Mouse (Mus musculus) cerebellum, adult 9-10 months (tissue): Measurements from ENCODE around the gene Fez1.
A peak's percentile ranks its signal among the peaks of the same experiment; 100 is the strongest.

Source experiments
- DNase-seq: peaks from one replicate; pipeline ENCODE4 v3.0.0; 2022

The Fez1 gene

DNA sequence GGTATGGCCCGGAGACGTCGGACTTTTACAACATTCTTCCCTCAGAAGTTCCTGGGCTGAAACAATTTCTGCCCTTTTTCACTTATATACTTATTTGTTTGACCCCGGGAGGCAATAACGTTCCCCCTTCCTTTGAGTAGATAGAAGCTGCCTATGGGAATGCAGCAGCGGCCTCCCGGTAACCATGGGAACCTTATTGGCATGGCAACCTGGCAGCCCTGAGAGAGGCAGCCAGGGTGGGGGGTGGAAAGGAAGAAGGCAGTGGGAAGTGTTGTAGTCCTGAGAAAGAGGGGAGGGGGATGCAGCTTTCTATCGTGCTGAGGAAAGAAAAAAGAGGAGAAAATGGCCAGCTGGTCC, at the start of gene Fez1:
Fez1 (plus strand) TSS at position 221 of the 357 bp plus-strand sequence.
- DNase-seq: peak; percentile 64

DNA sequence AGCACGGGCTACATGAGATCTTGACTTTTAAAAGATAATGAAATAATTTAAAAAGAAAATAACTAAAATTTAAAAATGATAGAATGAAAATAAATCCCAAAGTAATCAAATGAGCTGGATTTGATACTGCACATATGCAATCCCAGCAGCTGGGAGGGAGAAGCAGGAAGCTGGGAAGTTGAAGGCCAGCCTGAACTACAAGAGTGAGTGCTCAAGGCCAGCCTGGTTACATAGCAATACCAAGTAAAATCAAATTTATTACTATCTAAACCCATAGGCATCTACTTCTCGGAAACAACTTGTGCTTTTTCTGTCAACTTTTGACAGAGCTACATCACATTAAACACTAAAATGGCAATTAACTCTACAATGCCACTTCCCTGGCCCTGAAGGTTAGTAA, 37.7 kb upstream of the Fez1 start:
- DNase-seq: no peak

DNA sequence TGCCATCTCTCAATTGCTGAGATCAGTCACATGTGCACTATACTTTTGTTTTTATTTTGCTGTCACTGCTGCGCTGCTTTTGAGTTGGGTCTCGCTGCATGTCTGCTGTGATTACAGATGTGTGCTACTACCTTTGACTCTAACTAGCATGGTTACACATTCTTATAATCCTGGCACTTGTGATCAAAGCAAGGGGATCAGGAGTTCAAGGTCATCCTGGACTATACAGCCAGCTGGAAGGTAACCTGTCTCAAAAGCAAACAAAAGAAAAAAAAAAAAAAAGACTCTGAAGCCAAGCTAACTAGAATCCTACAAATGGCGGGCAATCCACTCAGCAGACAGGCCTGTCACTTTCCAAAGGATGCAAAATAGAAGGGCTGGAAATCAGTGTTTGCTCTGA, 29.5 kb upstream of the Fez1 start:
- DNase-seq: no peak

DNA sequence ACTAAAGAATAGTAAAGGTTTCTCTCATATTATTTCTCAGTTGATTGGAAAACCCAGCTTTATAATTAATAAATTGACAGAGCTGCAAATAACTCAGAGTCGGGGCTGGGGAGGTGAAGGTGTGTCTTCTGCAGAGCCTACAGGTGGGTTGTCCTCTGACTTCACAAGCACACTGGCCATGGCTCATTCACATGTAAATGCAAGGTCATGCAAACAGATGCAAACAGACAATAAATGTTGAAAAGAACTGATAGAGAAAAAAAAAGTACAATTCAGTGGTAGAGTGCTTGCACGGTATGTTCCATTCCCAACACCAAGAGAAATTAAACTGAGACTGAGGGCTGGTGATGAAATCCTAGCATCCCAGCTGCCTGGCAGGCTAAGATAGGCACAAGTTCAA, 27.2 kb upstream of the Fez1 start:
- no peak for DNase-seq

DNA sequence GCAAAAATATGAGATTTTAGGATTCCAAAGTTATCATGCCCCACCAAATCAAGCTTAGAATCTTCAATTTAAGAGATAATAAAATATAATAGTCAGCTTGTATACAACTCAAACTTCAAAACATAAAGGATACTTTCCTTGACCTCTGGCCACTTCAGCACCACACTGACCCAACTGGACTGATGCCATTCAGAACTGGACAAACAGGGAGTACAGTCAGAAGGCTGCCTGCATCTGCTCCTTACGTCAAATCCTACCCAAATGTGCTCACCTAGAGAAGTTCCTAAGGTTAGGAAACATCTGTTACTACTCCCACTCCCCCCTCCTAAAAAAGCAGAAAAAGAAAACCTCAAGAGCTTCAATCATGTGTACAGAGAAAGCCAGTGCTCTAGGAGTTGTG, 26.1 kb upstream of the Fez1 start:
- DNase-seq: peak; percentile 16

DNA sequence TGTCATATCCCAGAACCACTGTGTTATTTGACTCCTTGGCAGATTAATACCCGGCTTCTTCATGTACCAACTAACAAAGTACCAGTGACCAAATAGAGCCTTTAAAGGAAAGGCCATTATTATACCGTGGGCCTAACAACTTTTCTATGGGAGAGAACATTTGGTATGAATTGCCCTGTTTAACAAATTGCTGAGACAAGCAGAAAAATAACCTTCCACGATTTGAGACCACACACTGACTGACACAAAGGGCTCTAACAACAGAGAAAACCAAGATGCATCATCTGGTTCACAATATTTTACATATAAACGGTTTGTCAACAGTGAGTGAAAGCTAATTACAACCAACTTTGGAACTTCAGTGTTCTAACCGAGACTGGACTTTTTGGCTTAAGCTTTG, 25.4 kb upstream of the Fez1 start:
- peak; percentile 19 for DNase-seq

DNA sequence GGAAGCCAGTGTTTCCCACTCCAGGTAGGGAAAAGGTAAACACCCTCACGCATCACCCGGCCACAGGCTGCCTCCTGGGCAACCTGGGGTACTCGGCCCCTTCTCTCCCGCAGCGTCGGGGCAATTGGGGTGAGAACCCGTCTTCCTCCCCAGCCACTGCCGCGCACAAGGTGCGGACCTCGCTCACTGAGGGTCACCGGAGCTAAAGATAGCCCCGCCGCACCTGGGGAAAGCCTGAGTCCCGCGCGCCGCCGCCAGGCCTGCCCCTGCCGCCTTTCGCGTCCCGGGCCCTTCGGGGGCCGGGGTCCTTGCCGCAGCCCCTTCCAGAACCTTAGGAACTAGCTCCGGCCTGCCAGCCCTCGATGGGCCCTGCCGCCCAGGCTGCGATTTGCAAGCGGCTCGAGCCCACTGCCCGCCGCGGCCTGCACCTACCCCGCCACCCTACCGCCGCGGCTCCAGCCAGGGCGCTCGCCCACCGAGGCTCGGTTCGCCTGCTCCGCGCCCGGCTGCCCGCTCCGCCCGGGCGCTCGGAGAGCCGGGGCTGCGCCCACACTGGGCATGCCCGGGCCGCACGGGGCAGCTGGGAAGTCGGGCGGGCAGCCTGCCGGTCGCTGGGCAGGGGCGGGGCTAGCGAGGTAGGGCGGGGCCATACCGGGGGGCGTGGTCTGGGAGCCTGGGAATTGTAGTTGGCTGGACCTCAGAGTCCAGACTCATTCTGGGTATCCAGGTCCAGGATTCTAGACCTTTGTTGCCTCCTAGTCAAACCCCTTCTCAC, 24.7 kb upstream of the Fez1 start, which contains the start of gene Ei24:
Ei24 (minus strand) TSS at position 613 of the 775 bp plus-strand sequence.
- peak; percentile 97 for DNase-seq

DNA sequence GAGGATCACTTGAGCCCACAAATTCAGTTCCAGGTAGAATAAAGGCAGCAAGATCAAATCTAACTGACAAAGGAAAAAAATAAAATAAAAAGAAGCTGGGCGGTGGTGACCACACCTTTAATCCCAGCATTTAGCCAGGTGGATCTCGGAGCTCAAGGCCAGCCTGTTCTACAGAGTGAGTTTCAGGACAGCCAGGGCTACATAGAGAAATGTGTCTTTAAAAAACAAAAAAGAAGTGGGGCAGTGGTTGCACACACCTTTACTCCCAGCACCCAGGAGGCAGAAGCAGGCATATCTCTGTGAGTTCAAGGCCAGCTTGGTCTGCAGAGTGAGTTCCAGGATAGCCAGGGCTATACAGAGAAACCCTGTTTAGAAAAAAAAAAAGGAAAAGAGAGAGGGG, 19.7 kb upstream of the Fez1 start:
- no peak for DNase-seq

DNA sequence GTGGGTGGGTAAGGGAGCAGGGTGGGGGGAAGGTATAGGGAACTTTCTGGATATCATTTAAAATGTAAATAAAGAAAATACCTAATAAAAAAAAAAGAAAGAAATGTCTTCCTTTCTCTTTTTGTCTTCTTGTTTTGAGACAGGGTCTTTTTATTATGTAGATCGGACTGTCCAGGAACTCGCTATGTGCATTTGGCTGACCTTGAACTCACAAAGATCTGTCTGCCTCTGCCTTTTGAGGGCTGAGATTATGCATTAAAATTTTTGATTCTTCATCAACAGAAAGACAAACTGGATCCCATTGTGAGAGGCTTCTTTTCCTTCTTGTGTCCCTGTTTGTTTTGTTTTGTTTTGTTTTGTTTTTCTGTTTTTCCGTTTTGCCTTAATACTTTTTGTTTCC, 18.7 kb upstream of the Fez1 start:
- DNase-seq: no peak

DNA sequence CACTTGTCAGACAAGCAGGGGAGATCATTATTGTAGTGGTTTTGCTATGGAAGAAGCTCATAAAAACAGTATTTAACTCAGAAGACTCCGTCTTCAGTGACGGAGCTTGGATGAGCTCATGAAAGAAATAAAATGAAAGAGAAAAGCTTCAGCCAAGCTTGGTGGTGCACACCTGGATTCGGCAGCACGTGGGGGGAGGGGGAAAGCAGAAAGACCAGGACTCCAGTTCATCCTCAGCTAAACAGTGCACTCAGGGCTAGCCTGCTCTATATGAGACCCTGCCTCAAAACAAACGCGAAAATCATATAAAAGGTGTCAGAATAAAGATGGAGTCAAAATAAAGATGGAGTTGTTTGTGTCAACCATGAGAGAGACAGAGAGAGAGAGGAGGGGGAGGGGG, 18.3 kb upstream of the Fez1 start:
- no peak for DNase-seq

DNA sequence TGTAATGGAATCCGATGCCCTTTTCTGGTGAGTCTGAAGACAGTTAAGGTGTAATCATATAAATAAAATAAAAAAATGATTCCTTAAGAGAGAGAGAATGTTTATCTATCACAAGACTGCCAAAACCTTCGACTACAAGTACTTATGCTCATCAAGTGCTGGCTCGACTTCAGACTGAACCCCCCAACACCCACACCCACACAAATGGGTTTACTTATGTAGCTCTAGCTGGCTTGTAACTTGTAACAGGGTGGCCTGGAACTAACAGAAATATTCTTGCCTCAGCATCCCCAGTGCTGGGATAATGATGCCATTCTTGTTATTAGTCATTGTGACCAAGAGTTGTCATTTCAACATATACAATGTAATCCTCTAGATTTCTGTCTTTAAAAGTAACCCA, 17.7 kb upstream of the Fez1 start:
- no peak for DNase-seq

DNA sequence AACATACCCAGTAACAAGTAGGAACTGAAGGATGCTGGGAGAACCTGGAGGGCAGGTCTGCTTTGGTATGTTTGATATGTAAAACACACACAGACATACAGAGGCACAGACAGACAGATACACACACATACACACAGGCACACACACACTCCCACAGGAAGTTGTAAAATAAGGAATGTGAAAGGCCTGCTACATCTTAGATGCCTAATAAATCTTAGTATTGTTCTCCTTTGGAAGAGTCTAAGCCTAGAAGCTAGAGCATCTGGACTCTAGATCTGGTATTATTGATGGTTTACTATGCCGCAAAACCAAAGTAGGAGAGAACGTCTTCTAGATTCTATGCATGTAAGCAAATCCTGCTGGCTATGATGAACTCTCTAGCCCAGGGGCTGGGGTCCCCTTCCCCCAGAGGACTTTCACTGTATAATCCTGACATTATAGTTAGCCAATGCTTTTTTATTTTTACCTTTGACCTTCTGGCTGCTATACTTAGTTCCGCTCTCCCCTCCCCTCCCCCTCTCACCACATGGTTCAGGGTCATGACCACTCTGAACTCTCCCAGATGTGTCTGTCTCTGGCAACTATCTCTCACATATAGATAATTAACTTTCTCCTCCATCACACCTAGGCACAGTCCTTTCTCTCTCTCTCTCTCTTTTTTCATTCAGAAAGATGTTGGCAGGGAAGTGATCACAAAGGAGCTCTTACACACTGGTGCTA, 16.2 kb upstream of the Fez1 start:
- no peak for DNase-seq

DNA sequence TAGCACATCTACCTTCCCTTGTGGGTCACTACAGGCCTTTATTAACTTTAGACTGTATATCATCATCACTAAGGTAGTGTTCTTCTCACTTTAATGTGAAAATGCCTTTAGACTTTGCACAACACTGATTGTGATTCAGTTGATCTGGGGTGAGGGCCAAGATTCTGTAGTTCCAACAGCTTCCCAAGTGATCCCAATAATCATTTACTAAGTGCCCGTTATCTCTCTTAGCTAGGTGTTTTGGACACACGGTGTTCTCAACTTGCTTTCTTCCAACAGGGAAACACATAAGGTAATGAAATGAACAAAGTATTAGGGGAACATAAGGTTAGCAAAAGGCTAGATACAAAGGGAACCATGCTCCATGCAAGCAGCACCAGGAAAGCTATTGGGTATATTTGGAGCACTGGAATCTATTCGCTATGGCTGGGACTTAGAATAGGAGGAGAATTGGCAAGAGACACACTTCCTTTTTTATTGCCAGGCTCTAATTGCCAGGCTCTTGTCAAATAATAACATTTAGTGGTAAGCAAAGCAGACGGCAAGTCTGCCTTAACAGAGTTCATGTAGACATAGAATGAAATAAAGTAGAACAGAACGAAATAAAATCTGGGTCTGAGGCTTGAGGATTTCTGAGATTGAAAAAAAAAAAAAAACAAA, 13.4 kb upstream of the Fez1 start:
- no peak for DNase-seq

DNA sequence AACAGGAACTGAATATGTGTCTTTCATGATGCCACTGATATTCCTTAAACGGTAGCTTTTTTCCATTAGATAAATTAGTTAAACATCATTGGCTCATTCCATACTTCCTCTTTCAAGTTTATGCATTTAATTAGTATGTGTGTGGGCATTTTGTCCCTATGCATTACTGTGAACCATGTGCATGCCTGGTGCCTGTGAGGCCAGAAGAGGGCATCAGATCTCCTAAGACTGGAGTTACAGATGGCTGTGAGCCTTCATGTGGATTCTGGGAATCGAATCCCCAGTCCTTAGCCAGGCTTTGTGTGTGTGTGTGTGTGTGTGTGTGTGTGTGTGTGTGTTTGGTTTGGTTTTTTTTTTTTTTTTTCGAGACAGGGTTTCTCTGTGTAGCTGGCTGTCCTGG, 7.2 kb upstream of the Fez1 start:
- DNase-seq: no peak

DNA sequence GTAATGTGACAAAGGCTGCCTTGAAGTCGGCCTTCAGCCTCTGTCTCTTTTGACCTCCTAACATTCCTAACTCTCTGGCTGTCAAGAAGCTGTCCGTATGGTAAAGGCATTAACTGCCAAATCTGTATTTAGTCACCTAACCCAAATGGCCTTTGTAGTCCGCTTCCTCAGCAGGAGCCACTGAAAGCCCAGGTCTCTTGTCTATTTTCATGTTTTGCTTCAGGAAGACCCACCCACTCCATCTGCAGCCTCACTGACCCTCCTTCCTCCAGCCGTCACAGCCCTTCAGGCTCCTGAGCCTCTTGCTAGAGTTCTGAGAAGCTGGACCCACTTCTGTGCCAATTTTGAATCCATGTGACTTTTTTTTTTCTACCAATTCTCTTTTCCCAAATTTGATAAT, 2.8 kb upstream of the Fez1 start:
- no peak for DNase-seq

DNA sequence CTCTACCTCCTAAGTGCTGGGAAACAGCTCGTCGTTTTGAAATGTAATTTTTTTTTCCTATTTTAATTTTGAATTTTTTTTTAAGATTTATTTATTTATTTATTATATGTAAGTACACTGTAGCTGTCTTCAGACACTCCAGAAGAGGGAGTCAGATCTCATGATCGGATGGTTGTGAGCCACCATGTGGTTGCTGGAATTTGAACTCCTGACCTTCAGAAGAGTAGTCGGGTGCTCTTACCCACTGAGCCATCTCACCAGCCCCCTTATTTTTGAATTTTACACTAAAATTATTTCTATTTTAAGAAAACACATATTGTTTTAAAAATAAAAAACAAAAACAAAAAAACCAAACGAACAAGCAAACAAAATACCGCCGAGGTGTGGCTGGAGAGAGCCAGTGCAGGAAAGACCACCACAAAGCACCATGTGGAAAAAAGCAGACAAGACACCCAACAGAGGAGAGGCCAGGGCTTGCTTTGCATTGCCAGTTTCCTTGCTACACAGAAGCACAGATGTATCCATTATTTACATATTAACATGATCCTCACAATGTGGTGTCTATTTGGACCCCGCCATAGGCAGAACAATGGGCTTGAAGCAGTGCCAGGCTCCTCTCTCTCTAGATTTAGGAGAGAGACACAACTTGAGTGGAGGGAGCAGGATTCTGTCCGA, 558 bp upstream of the Fez1 start:
- no peak for DNase-seq

DNA sequence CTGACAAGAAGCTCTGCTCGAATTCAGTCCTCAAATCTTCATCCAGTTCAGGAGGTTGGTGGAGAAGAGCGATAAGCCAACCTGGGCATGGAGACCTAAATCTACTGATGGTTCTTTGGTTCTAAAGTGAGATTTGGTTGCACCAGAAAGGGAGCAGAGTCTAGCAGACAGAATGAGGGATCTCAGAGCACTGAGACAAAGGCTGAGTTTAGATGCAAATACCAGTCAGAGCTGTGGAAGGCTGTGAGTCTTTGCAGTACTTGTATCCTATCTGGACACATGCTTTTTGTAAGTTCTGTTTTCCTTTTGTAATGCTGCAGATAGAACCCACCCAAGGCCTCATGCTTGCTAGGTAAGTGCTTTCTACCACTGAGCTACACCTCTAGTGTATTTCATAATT, 360 bp downstream of the Fez1 start:
- DNase-seq: no peak

DNA sequence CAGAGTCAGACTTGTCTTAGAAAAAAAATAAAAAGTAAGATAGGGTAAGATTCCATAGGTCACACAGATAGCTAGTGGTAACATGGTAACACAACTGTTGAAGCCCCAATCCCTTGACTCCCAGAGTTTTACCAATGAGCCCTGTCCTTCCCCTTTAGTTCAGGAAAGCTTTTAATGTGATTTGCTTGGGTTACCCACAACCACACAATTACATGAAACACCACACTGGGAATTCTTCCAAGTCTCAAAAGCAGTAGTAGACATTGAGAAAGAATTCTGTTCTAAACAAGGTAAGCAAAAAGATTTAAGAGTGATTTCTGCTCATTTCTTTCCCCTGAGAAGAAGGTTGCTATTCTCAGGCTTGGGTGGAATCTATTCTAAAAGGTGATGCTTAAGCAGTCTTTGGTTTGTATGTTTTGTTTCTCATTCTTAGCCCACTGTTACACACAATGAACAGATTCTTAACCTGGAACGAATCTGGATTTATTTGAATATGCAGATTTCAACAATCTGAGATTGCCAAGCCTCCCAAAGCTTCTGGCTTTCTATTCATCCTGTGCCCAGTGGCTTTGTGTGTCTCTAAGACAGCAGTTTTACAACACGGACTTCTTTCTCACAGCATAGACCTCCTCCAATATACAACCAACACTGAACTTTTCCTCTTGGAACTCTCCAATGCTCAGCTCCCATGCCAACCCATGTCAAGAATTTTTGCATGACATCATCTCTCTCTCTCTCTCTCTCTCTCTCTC, 5.1 kb downstream of the Fez1 start:
- DNase-seq: no peak

DNA sequence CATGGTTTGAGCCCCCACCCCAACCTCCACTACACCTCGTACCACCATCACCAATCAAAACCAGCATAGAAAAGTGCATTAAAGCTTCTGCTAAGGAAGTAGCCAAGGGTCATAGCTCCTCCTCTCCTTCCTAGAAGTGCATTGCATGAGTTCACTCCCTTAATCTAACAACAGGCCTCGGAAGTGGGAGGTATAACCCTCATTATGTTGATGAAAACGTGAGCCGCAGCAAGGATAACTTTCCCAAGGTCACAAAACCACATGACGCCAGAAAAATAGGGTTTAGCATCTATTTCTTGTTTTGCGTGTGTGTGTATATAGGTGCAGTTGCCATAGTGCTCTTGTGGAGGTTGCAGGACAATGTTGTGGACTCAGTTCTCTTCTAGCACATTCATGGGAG, 9.7 kb downstream of the Fez1 start:
- DNase-seq: peak; percentile 57

DNA sequence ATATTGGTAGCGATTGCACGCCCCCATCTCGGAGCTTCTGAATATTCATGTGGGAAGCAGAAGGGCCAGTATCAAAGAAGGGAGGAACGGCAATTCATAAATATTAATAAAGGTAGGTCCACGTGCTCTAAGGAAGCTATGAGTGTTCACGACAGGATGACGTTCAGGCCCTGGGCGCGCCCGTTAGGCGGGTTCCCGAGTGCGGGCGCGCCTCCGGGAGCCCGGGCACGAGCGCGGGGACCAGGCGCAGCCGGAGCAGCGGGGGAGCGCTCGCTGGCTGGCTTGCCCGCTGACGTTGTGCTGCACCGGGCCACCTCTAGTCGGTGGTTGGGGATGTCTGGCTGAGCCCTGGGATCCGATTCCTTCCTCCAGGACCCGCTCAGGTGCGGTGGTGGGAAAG, 10.9 kb downstream of the Fez1 start:
- DNase-seq: peak; percentile 95

DNA sequence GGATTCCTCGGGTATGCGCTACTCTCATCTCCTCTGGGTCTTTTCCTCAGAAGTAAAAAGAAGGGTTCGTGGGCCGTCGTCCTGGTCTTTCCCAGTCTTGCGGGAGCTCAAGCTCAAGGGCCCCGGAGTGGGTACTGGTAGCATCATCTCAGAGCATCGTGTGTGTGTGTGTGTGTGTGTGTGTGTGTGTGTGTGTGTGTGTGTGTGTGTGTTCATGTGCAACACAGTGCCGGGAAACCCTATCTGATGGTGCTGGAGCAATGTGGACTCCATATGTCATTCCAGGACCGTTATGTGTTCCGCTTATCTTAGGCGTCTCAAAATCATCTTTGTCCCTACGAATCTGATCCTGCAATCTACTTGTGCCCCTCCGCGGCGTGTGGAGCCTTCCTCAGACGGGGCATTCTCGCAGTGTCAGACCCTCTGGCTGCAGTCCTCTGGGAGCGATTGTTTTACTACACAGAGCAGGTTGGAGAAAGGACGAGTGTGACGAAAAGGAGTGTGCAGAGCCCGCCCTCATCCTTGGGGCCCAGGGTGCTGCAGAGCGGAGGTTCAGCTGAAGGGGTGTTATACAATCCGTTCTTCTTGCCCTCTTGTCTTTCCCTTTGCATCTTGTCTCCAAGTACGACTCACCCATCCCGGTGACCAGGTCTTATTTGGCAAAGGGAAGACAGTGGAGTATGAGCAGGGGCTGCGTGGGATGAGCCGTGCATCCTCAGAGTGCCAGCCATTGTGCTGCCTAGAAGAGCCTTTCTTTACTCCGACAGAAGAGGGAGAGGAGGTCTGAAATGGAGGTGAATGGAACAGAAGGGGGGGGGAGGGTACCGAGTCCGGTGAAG, 11.6 kb downstream of the Fez1 start:
- DNase-seq: peak; percentile 81

DNA sequence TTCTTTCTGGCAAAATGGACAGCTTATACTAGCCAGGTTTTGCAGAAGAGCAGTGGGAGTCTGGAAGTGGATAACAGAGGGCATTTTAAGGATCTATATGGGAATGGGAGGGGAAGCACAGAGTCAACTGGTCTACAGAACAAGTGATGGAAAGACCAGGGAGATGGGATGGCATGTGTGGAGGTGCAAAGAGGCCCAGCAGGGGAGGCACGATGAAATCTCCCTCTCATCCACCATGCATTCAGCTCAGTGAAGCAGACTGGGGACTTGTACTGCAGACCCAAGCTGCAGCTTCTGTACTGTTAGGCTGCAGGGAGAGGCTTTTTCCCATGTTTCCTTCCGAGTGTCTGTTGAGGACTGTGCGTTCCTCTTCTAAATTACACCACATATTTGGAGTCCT, 12.2 kb downstream of the Fez1 start:
- DNase-seq: peak; percentile 72
